Mouse (Mus musculus): ENCODE data around the gene Hes5. TPM values are rescaled to one million over a fixed set of nuclear protein-coding genes. Genes with fewer than 3 reads are reported as not detected.

The Hes5 gene
- polyA plus RNA-seq, 1 experiment from 2014 or later: 0.45 TPM

DNA sequence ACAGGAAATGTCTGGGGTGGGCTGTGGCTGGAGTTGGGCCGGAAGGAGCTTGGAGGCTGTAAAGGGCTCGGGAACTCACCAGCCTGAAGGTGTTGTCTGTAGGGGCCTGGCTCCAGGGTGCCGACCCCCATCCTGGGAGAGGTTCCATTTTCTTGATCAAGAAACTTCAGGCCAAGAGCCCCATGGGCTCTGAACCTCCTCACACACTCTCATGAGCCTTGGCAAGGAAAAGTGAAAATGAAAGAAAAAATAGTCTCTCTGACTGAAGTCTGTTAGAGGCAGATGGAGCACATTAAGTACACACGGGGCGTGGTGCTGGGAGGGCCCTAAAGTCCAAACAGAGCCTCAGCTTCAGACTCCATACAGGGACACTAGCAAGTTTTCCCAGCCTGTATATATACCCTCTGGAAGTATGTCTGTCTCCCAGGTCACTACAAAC lies 32.8 kb upstream of the Hes5 start:
- H3K4me1 ChIP-seq: peaks cover 18% of the 10 kb centered on the region
- H3K27ac ChIP-seq (replicated peaks): peak overlapping the region; percentile 73
- no peaks in the 10 kb centered on the region for H3K9me3 ChIP-seq
- peak overlapping the region; percentile 32 for H3K4me3 ChIP-seq
- peak overlapping the region; percentile 61 for H3K9ac ChIP-seq
- H3K36me3 ChIP-seq: no peaks in the 10 kb centered on the region
- H3K4me2 ChIP-seq: peak overlapping the region; percentile 56
- no peak for ATAC-seq (ENCODE audit: extremely low read depth, insufficient number of reproducible peaks, low FRiP score, low TSS enrichment)
- 44% methylated on average over 5 of the region's 5 CpGs for whole genome bisulfite sequencing
- peaks cover 5% of the 10 kb centered on the region; the same call in 1 of the 2 replicates for H3K27me3 ChIP-seq (replicated peaks)

DNA sequence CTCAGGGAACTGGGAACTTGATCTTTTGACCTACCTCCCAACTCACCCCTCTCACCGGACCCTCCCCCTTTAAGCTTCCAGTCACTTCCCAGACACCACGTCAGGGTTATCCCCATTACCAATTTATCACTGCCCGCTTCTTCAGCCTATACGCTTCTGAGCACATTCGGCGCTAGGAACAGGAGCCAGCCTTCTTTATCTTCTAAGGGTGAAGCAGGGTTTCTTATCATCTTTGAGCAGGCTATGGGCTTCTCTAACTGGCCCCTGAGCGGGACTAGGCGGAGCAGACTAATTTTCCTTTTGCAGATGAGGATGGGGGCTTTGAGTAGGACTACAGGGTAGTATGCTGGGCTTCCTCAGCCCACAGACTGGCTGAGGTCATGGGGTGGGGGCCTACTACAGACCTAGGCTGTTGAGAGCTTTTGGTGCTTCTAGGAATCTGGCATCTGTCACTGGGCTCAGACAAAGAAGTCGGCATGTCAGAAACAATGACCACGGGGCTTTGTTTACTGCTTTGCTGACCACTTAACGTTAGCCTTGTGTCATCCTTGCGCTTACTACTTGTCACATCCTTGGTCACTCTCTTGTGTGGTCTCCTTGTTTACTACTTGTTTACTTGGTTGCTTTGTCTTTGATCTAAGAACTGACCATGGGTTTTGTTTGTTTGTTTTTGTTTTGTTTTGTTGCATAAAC lies 32.2 kb upstream of the Hes5 start, which contains the start of gene Tnfrsf14:
Tnfrsf14 (minus strand) TSS at position 169 of the 693 bp plus-strand sequence.
- H3K9me3 ChIP-seq: no peaks in the 10 kb centered on the region
- peak within 1 kb of the TSS; percentile 73 for H3K27ac ChIP-seq (replicated peaks)
- peaks cover 18% of the 10 kb centered on the region for H3K4me1 ChIP-seq
- no peaks in the 10 kb centered on the region for H3K36me3 ChIP-seq
- peak within 1 kb of the TSS; percentile 61 for H3K9ac ChIP-seq
- peak within 1 kb of the TSS; percentile 56 for H3K4me2 ChIP-seq
- peak; percentile 56; the same call in 1 of the 2 replicates for ATAC-seq (ENCODE audit: extremely low read depth, insufficient number of reproducible peaks, low FRiP score, low TSS enrichment)
- H3K4me3 ChIP-seq: peak within 1 kb of the TSS; percentile 32
- peaks cover 9% of the 10 kb centered on the region; the same call in 1 of the 2 replicates for H3K27me3 ChIP-seq (replicated peaks)
- 12% methylated on average over 12 of the region's 12 CpGs for WGBS

- WGBS: 73% methylated on average over 12 of the region's 12 CpGs
- ATAC-seq (ENCODE audit: extremely low read depth, insufficient number of reproducible peaks, low FRiP score, low TSS enrichment): no peak
Observed at GRCm38 (mm10) chr4:154929088-154929660, 31.5 kb upstream of the Hes5 start.

DNA sequence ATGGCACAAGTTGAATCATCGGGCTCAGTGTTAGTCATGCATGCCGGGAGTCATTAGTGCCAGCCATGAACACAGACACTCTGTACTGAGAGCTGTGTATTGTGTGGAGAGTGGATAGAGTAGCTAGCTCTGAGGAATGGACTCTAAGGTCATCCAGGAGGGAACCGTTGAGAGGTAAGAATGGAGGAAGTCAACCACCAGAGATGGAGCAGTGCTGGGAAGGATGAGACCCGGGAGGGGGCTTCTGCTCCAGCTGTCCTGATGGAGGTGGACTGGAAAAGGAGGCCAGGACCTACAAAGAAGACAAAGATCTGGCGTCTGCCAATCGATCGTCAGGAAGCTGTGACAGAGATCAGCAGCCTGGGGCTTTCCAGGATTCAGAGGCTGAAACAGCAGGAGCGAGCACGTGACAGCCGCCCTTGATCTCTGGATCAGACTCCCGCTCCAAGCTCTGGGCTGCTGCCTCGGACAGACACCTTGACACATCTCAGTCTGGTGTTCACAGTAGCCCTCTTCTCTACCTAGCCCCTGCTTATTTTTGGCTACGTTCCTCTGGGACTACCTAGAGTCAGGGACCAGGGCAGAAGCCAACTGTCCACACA lies 27.3 kb upstream of the Hes5 start:
- no peak for ATAC-seq (ENCODE audit: extremely low read depth, insufficient number of reproducible peaks, low FRiP score, low TSS enrichment)
- 51% methylated on average over 13 of the region's 13 CpGs for WGBS

More at GRCm38 (mm10) chr4:154929088-154929660, 31.5 kb upstream of the Hes5 start:
- no peaks in the 10 kb centered on the region for H3K9me3 ChIP-seq
- H3K9ac ChIP-seq: no peak overlapping the region; the same call in 1 of the 2 replicates
- no peaks in the 10 kb centered on the region for H3K36me3 ChIP-seq
- peaks cover 15% of the 10 kb centered on the region; the same call in 1 of the 2 replicates for H3K27me3 ChIP-seq (replicated peaks)
- peak overlapping the region; percentile 73 for H3K27ac ChIP-seq (replicated peaks)
- peak overlapping the region; percentile 32; the same call in 1 of the 2 replicates for H3K4me3 ChIP-seq
- H3K4me2 ChIP-seq: peak overlapping the region; percentile 56
- peaks cover 18% of the 10 kb centered on the region for H3K4me1 ChIP-seq

DNA sequence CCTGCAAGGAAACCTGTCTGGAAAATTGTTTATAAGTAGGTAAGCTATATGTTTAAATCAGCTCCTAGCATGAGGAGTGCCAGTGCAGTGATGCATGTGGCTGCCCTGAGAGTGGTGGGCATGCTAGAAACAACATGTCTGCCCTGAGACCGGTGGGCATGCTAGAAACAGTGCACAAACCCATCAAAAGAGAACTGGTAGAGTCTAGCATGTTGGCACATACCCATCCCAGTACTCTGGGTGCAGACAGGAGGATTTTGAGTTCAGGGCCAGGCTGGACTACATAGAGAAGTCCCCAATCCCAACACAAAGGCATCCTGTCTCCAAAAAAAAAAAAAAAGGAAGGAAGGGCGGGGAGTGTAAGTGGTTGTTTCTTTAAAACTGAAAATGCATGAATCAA lies 25.9 kb upstream of the Hes5 start:
- Histone ChIP-seq H3K36me3 (no peaks in the 10 kb centered on the region), H3K4me3 (no peak overlapping the region), H3K27me3 (replicated peaks) (peaks cover 22% of the 10 kb centered on the region), H3K9me3 (no peaks in the 10 kb centered on the region), H3K27ac (replicated peaks) (no peak overlapping the region), H3K4me2 (no peak overlapping the region), H3K4me1 (no peaks in the 10 kb centered on the region), H3K9ac (no peak overlapping the region)
- no peak for ATAC-seq (ENCODE audit: extremely low read depth, insufficient number of reproducible peaks, low FRiP score, low TSS enrichment)
- WGBS: 79% methylated on average over 2 of the region's 2 CpGs

More for the DNA sequence above, 27.3 kb upstream of the Hes5 start:
- no peak overlapping the region for H3K4me3 ChIP-seq
- no peaks in the 10 kb centered on the region for H3K36me3 ChIP-seq
- no peak overlapping the region for H3K27ac ChIP-seq (replicated peaks)
- H3K4me2 ChIP-seq: no peak overlapping the region
- H3K4me1 ChIP-seq: peaks cover 4% of the 10 kb centered on the region
- H3K9ac ChIP-seq: no peak overlapping the region
- peaks cover 22% of the 10 kb centered on the region for H3K27me3 ChIP-seq (replicated peaks)
- no peaks in the 10 kb centered on the region for H3K9me3 ChIP-seq

- Histone ChIP-seq H3K9ac (no peak overlapping the region), H3K27ac (replicated peaks) (no peak overlapping the region), H3K4me3 (no peak overlapping the region), H3K36me3 (no peaks in the 10 kb centered on the region), H3K9me3 (no peaks in the 10 kb centered on the region), H3K4me2 (no peak overlapping the region), H3K27me3 (replicated peaks) (peaks cover 23% of the 10 kb centered on the region), H3K4me1 (no peaks in the 10 kb centered on the region)
- ATAC-seq (ENCODE audit: extremely low read depth, insufficient number of reproducible peaks, low FRiP score, low TSS enrichment): no peak
- 69% methylated on average over 7 of the region's 7 CpGs for WGBS
Observed at GRCm38 (mm10) chr4:154935788-154936187, 24.9 kb upstream of the Hes5 start.

- WGBS: 63% methylated on average over 8 of the region's 8 CpGs
- Histone ChIP-seq H3K27ac (replicated peaks) (no peak overlapping the region), H3K4me3 (no peak overlapping the region), H3K27me3 (replicated peaks) (peaks cover 27% of the 10 kb centered on the region), H3K9me3 (no peaks in the 10 kb centered on the region), H3K4me1 (no peaks in the 10 kb centered on the region), H3K36me3 (no peaks in the 10 kb centered on the region), H3K4me2 (no peak overlapping the region), H3K9ac (no peak overlapping the region)
- no peak for ATAC-seq (ENCODE audit: extremely low read depth, insufficient number of reproducible peaks, low FRiP score, low TSS enrichment)
Observed at GRCm38 (mm10) chr4:154936542-154937255, 24.0 kb upstream of the Hes5 start.

- H3K4me2 ChIP-seq: no peak overlapping the region
- no peak for ATAC-seq (ENCODE audit: extremely low read depth, insufficient number of reproducible peaks, low FRiP score, low TSS enrichment)
- 64% methylated on average over 1 of the region's 1 CpGs for WGBS
- H3K9me3 ChIP-seq: no peaks in the 10 kb centered on the region
- H3K27ac ChIP-seq (replicated peaks): no peak overlapping the region
- no peaks in the 10 kb centered on the region for H3K36me3 ChIP-seq
- H3K4me3 ChIP-seq: no peak overlapping the region
- H3K9ac ChIP-seq: no peak overlapping the region
- H3K27me3 ChIP-seq (replicated peaks): peaks cover 24% of the 10 kb centered on the region
- H3K4me1 ChIP-seq: no peaks in the 10 kb centered on the region
Observed at GRCm38 (mm10) chr4:154937746-154938145, 23.0 kb upstream of the Hes5 start.

DNA sequence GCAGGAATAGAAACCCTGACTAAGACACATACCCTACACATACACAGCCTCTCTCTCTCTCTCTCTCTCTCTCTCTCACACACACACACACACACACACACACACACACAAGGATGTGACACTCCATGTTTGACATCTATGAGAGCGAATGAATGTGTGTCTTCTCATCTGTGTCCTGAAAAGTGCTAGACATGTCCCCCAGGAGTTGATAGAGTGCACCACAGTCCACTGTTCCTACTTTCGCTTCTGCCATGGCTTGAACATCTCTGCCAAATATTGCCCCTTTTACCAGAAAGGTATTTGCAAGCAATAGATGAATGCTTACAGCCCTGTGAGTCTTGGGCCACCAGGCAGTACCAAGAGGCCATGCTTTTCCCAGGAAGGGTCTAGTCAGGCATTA lies 20.6 kb upstream of the Hes5 start:
- Histone ChIP-seq H3K4me1 (peaks cover 5% of the 10 kb centered on the region; the same call in 1 of the 2 replicates), H3K27me3 (replicated peaks) (peaks cover 8% of the 10 kb centered on the region), H3K36me3 (no peaks in the 10 kb centered on the region), H3K4me2 (no peak overlapping the region), H3K9me3 (no peaks in the 10 kb centered on the region), H3K9ac (no peak overlapping the region), H3K4me3 (no peak overlapping the region), H3K27ac (replicated peaks) (no peak overlapping the region)
- ATAC-seq (ENCODE audit: extremely low read depth, insufficient number of reproducible peaks, low FRiP score, low TSS enrichment): no peak
- 74% methylated on average over 2 of the region's 2 CpGs for WGBS

DNA sequence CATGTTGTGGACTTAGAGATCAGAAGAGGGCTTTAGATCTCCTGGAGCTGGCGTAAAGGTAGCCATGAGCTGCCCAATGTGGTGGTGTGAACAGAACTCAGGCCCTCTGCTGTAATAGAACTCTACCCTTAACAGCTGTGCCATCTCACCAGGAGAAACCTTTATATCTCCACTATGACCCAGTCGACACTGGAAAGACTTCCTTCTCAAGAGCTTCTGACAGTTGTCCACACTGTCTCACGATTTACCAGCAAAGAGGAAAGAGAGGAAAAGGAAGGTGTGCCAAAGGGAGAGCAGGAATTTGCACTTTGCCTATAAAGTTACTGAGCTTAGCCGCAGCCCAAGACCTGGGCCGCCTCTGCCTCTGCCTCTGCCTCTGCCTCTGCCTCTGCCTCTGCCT lies 18.9 kb upstream of the Hes5 start:
- no peak overlapping the region for H3K4me3 ChIP-seq
- no peak overlapping the region for H3K27ac ChIP-seq (replicated peaks)
- 72% methylated on average over 5 of the region's 5 CpGs for WGBS
- H3K9me3 ChIP-seq: no peaks in the 10 kb centered on the region
- no peak overlapping the region for H3K4me2 ChIP-seq
- no peaks in the 10 kb centered on the region for H3K36me3 ChIP-seq
- no peak overlapping the region for H3K9ac ChIP-seq
- peaks cover 16% of the 10 kb centered on the region for H3K27me3 ChIP-seq (replicated peaks)
- H3K4me1 ChIP-seq: peaks cover 15% of the 10 kb centered on the region
- no peak for ATAC-seq (ENCODE audit: extremely low read depth, insufficient number of reproducible peaks, low FRiP score, low TSS enrichment)

Data from heart, embryonic 13.5 days (tissue).